Mouse (Mus musculus) heart, adult 9 months (tissue): ENCODE measurements around the gene 9630041A04Rik.

ENCODE experiments used
- DNase-seq, 2 experiments: peaks; one replicate each; pipeline ENCODE4 v3.0.0; 2022; ENCODE audit warnings: low spot score in 2 of 2

Gene 9630041A04Rik

GRCm38 (mm10) chr9:101861596-101862471 is at the start of gene 9630041A04Rik:
9630041A04Rik (plus strand) TSS chr9:101861841.
- no peak for DNase-seq

GRCm38 (mm10) chr9:101823896-101824295 is 37.7 kb upstream of the 9630041A04Rik start:
- no peak for DNase-seq

GRCm38 (mm10) chr9:101825626-101826025 is 36.0 kb upstream of the 9630041A04Rik start:
- no peak for DNase-seq

GRCm38 (mm10) chr9:101833619-101834018 is 28.0 kb upstream of the 9630041A04Rik start:
- DNase-seq = no peak

GRCm38 (mm10) chr9:101841101-101841500 is 20.5 kb upstream of the 9630041A04Rik start:
- DNase-seq = no peak

GRCm38 (mm10) chr9:101843893-101844292 is 17.7 kb upstream of the 9630041A04Rik start:
- no peak for DNase-seq

GRCm38 (mm10) chr9:101845691-101846090 is 15.9 kb upstream of the 9630041A04Rik start:
- no peak for DNase-seq

- peak; percentile 28 to 53 for DNase-seq
Observed at GRCm38 (mm10) chr9:101862481-101863065, 932 bp downstream of the 9630041A04Rik start.

GRCm38 (mm10) chr9:101863130-101863529 is 1.5 kb downstream of the 9630041A04Rik start:
- peak; percentile 2 to 5 for DNase-seq

- DNase-seq = no peak
Observed at GRCm38 (mm10) chr9:101868593-101868992, 7.0 kb downstream of the 9630041A04Rik start.

GRCm38 (mm10) chr9:101870034-101870433 is 8.4 kb downstream of the 9630041A04Rik start:
- no peak for DNase-seq

- DNase-seq = no peak
Observed at GRCm38 (mm10) chr9:101875306-101875705, 13.7 kb downstream of the 9630041A04Rik start.

- no peak for DNase-seq
Observed at GRCm38 (mm10) chr9:101877109-101877987, 15.7 kb downstream of the 9630041A04Rik start.

- DNase-seq = no peak
Observed at GRCm38 (mm10) chr9:101883295-101883694, 21.7 kb downstream of the 9630041A04Rik start.

GRCm38 (mm10) chr9:101897851-101898250 is 36.2 kb downstream of the 9630041A04Rik start:
- no peak for DNase-seq

GRCm38 (mm10) chr9:101903406-101903805 is 41.8 kb downstream of the 9630041A04Rik start:
- DNase-seq = no peak

- no peak for DNase-seq
Observed at GRCm38 (mm10) chr9:101907747-101908255, 46.2 kb downstream of the 9630041A04Rik start.

GRCm38 (mm10) chr9:101908849-101909248 is 47.2 kb downstream of the 9630041A04Rik start:
- DNase-seq = no peak

GRCm38 (mm10) chr9:101909491-101909890 is 47.9 kb downstream of the 9630041A04Rik start:
- DNase-seq = no peak

GRCm38 (mm10) chr9:101911176-101911866 is 49.7 kb downstream of the 9630041A04Rik start:
- DNase-seq = no peak

- no peak for DNase-seq
Observed at GRCm38 (mm10) chr9:101915082-101915481, 53.4 kb downstream of the 9630041A04Rik start.
